In genomic region chr14:52019590-52020340, GRCm38 (mm10) we compare ENCODE assay signal across 8 mouse cellular contexts. TPM values are rescaled to one million over a fixed set of nuclear protein-coding genes. Genes with fewer than 3 reads are reported as not detected.
DNase-seq lines count a peak whose midpoint lies in the region; ATAC-seq lines count a peak whose summit lies in the region.

No protein-coding gene starts in this region.

- H3K9me3 ChIP-seq in hindbrain, embryonic 14.5 days (ENCODE audit: control insufficient read depth, low read length): no peaks in the 10 kb centered on the region

- under 1% methylated on average over 73 of the region's 74 CpGs for WGBS in hindbrain, embryonic 14.5 days

- H3K27ac ChIP-seq in hindbrain, embryonic 14.5 days: peak overlapping the region; percentile 99

- H3K4me3 ChIP-seq in hindbrain, embryonic 14.5 days (replicated peaks; ENCODE audit: low read length): peak overlapping the region; percentile 75

- DNase-seq in R1 (ENCODE audit: low read depth, low spot score): peak; percentile 98
- DNase-seq in cerebellum, postnatal 25 days: peak; percentile 99
- peak; percentile 97 to 98 for DNase-seq in frontal cortex, postnatal 25 days (ENCODE audit: low spot score in 2 of 2)
- peak; percentile 97 for DNase-seq in hindbrain, embryonic 14.5 days (ENCODE audit: low spot score)
- peak; percentile 94 to 97 for DNase-seq in layer of hippocampus, postnatal 25 days (ENCODE audit: extremely low spot score in 1 of 2, low spot score in 1 of 2)
- DNase-seq in lung, postnatal 14 days: peak; percentile 97
- peak; percentile 97 for DNase-seq in ovary, postnatal 36 days (ENCODE audit: low spot score)
- peak; percentile 98 for DNase-seq in thymus, postnatal 14 days

- no peaks in the 10 kb centered on the region for H3K27me3 ChIP-seq in hindbrain, embryonic 14.5 days (ENCODE audit: control insufficient read depth, insufficient read depth, low read length)

- H3K4me2 ChIP-seq in hindbrain, embryonic 14.5 days (replicated peaks): peak overlapping the region; percentile 70

- ATAC-seq in hindbrain, embryonic 14.5 days (ENCODE audit: low FRiP score): peak; percentile 91

- peaks cover 47% of the 10 kb centered on the region for H3K4me1 ChIP-seq in hindbrain, embryonic 14.5 days (replicated peaks; ENCODE audit: control insufficient read depth, insufficient read depth, low read length)

- no peaks in the 10 kb centered on the region for H3K36me3 ChIP-seq in hindbrain, embryonic 14.5 days (replicated peaks; ENCODE audit: control insufficient read depth, insufficient read depth)

- H3K9ac ChIP-seq in hindbrain, embryonic 14.5 days: peak overlapping the region; percentile 96

RNA-seq across cellular contexts. Expression of gene Zfp219, which starts 0.8 kb away (rescaled TPM):
- polyA plus RNA-seq in hindbrain, embryonic 14.5 days (2014; fragmentation: Nextera tagmentation; extraction: Ambion mirVana): 26.4 and 28.7 TPM in 2 replicates
- total RNA-seq in layer of hippocampus, postnatal 25 days (2021): 10 to 100 TPM; 36.0 to 39.0 TPM

RNA-seq across cellular contexts. Expression of gene Tmem253, which starts 4.3 kb away (rescaled TPM):
- polyA plus RNA-seq in hindbrain, embryonic 14.5 days (2014; fragmentation: Nextera tagmentation; extraction: Ambion mirVana): 0.29 and 0.37 TPM in 2 replicates
- total RNA-seq in layer of hippocampus, postnatal 25 days (2021): 1 to 10 TPM in 1 of 2 experiments, under 1 TPM in 1; 0.54 to 1.8 TPM

RNA-seq across cellular contexts. Expression of gene Olfr221, which starts 22.5 kb away (rescaled TPM):
- polyA plus RNA-seq in hindbrain, embryonic 14.5 days (2014; fragmentation: Nextera tagmentation; extraction: Ambion mirVana): not detected in 2 replicates
- not detected for total RNA-seq in layer of hippocampus, postnatal 25 days (2021)

RNA-seq across cellular contexts. Expression of gene Arhgef40, which starts 35.2 kb away (rescaled TPM):
- 67.2 and 68.8 TPM in 2 replicates for polyA plus RNA-seq in hindbrain, embryonic 14.5 days (2014; fragmentation: Nextera tagmentation; extraction: Ambion mirVana)
- 10 to 100 TPM; 27.1 to 40.5 TPM for total RNA-seq in layer of hippocampus, postnatal 25 days (2021)

Comparison
In these comparisons a context has a peak if more than half of its experiments do, and no peak if none do; other contexts are left out.
1. Peak in every context shown above with its lines: DNase-seq, ATAC-seq, H3K4me3 ChIP-seq and H3K27ac ChIP-seq.